Mouse (Mus musculus) adrenal gland (tissue): ENCODE measurements at regions not wholly inside any gene's neighbourhood (a gene's known extent, or its start where the extent isn't known, plus 50 kb on each side); places are given as distances from the start of the nearest gene placed in this dataset.

ENCODE experiments used
- intact Hi-C: fragments of 180-260 bp; cut with DNase I; formaldehyde crosslinking; loops from one replicate; pipeline ENCODE4 v1.15.1; 2025

DNA sequence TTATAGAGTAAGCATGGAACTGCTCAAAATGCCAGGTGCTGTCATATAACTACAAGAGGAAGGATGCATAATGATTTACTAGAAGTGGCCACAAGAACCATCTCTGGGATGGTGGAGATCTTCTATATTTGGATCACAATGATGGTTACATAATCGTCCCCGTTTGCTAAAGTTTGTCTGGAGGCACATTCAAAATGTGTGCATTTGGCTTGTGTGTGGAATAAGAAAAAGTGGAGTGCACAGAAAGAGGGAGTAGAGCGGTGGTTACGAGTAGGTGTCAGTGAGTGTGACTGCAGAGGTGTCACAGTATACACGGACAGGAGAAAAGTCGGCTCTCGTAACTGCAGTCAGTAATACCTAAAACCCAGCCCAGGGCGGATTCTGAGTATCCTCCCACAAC is 238.3 kb upstream of the Cnr1 start:
- intact Hi-C loops = no loop called here

DNA sequence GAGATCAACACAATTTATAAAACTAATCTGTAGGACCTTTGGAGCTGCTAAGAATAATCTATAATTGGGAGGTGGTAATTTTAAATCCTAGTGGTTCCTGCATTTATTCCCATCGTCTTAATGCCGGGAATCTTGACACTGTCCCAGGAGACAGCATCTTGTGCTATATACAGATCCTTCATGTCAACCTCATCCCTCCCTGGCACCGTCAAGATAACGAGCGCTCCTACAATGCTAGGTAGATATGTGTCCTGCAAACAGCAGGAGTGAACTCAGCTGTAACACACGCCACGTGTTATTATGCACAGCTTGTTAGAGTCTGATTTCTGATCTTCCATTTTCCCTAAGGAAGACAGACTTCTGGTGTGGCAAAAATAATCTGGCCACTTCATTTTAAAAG is 237.0 kb upstream of the Cnr1 start:
- intact Hi-C loops = no loop called here

DNA sequence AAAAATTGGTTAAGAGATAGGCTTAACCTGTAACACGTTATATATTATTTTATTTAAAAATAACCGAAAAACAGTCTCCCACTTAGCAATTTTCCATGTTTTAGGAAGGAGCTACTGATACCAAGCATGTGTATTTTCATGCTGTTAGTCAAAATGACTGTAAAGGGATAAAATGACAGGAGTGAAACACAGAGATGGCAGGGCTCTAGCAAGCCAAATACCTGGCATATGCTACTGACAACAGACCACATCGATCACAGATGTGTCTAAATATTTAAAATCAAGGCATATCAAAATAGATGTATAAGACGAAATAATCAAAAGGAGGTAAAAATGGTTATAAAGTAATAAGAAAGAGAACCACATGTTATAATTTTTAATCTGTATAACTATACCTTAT is 231.0 kb upstream of the Cnr1 start:
- intact Hi-C loops = no loop called here

DNA sequence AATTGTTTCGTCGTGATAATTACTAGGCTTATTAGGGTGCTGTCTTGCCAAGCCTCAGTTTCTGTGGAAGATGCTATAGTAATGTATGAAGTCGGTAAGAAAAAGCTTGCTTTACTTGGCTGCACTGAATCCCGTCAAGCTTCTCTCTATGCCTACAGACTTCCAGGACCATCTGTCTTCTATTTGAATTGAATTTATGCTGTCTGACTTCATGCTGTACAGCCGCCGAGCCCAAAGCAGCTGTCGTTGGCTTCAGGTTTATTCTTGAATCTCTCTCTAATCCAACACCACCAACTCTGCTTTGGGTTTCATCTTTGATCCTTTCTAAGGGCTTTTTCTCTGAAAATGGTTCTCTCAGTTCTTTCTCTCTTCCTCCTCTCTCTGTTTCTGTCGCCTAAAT is 227.4 kb upstream of the Cnr1 start:
- intact Hi-C loops = no loop called here

DNA sequence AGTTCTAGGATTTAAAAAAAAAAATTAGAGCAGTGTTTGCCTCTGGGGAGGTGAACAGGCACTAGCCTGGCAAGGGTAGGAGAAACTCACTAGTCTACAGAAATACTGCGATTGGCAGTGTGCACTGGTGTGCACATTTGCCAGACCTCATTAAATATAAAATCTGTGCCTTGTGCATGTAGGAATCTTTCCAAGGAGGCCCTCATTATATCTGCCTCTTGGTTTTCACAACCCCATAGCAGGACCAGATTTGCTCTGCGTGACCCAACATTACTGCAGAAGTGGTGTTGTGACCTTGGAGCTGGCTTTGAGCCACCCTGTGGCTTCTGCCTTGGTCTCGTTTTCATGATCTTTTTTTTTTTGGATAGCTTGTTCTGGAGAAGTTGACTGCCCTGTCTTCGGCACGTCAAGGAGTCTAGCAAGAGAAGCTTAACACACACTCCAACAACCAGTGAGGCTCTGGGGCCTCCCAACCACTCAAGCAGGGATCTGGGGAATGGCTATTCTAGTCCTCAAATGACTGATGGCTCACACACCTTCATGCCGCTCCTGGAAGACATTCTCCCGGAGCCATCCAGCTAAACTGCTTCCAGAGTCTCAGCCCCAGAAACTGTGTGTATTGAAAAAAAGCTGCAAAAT is 222.2 kb upstream of the Cnr1 start:
- intact Hi-C loops = no loop called here

DNA sequence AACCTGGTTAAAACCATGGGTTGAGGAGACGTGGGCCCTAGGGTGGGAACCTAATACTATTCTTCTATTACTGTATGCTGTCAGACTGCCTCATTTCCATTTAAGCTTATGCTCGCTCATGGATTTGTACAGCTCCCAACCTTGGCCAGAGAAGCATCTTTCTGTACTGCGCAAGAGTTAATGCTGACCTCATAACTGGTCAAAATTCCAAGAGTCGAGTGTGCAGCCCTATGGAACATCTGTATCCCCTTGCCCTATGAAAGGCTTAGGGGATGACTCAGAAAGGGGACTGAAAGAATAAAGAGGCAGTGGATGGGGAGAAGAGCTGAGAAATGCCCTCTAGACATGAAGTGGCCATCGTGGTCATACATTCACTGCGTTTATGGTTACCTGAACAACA is 218.7 kb upstream of the Cnr1 start:
- intact Hi-C loops = no loop called here

DNA sequence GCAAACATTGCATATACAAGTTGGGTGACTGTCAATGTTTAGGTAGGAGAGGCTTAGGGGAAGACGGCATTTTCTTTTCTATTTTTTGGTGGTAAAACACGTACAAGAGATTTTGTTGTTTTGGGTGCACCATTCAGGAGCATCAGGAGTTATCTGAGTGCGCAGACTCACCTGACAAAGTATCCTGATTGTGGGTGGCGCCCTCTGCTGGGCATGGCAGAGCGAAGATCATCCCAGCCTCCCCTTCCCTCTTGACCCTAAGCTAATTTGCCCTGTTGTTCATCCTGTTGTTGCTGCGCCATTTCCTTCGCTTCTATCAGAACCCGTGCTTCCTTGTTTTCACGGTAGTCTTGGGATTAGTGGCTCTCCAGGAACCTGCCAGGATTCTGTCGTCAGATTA is 217.6 kb upstream of the Cnr1 start:
- intact Hi-C loops = no loop called here

DNA sequence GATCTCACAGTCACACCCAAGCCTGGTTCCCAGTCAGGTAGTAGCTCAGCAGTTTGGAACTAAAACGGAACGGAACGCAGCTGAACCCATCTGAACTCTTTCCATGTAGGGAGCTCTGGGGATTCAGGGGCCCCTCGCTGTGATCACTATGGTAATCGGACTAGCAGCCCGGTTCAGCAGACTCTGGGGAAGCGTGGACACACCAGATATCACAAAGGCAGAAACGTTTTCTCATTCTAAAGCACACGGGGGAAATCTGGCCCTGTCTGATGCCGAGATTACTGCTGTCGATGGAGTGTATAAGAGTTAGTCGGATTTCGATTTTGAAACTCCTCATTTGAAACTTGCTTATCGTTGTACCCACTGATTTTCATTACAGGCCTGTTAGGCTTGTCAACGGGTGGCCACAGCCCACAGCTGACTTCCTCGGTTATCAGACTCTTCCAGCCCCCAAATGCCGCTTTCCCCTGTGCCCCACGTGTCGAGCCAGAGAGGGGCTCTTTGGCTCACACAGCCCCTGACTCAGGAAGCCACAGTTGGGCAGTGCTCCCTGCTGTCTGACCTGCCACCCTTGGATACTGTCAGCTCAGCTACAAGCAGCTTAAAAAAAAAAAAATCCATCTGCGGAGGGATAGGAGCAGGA is 207.8 kb upstream of the Cnr1 start:
- intact Hi-C loops = no loop called here

DNA sequence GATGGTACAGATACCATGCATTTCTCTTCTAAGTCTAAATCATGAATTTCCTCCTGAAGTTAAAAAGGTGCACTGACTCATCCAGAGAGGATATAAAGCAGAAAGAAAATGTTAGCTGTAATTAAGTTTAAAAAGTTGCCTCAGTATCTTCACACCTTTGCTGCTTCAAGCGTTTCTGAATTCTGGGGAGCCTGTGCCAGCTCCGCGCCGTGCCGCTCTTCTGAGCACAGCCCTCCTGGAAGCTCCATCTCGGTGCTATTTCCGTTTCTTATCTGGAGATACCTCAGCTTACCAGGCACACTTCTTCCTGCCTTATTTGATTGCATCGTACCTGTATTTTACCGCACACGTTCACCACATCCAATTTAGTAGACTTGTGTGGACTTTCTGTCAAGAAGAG is 203.4 kb upstream of the Cnr1 start:
- intact Hi-C loops = no loop called here

DNA sequence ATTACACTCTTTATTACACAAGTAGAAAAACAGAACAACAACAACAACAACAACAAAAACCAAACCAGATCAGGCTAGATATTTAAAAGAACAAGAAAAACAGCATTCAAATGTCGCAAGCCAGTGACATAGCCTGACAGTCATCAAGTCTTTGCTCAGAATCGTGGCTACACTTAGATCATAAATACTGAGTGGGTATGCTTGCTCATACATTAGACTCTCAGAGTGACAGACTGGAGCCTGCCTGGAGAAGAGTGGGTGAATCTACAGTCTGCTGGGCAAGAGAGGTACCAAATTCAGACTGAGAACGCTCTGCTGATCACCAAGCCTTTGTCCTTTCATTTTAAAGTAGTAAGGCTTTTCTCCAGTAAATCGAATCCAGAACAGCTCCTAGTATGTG is 202.4 kb upstream of the Cnr1 start:
- intact Hi-C loops = no loop called here

DNA sequence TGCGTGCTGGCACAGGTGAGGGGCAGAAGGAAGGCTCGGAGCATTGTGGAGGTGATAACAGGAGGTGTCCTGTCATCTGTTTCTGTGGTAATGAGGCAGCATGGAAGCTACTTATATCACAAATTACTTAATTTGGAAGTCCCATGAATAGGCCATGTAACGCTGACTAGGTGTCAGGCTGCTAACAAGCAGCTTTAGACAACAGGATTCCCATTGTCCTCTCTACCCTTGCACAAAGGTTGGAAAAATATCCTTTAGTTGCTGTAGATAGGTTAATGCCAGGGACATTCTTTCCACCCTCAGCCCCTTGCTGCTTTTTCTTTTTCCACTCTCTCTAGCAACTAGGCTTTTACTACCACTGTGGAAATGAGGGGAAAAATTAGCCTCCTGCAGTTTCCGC is 192.6 kb upstream of the Cnr1 start:
- intact Hi-C loops = loop anchor here (10.0 kb wide), 1 partner anchor 193 kb away; the partner anchor contains the start of gene Cnr1

DNA sequence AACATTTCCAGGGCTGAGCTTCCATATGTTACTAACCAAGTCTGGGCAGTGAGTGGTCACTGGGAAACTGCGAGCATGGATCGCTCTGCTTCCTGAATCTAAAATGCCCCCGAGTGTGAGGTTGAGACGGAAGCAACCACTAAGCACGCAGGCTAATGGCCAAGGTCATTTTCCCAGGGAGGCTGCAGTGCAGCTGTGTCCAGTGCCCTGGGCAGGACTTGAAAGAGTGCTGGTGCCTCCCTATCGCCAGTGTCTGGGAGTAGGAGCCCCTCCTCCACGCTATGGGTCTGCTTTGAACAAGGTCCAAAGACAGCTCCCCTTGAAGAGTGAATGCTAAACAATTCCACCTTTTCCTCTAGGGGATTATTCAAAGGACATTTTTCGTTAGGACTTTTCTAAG is 189.5 kb upstream of the Cnr1 start:
- intact Hi-C loops = loop anchor here (10.0 kb wide), 1 partner anchor 190 kb away; the partner anchor contains the start of gene Cnr1

DNA sequence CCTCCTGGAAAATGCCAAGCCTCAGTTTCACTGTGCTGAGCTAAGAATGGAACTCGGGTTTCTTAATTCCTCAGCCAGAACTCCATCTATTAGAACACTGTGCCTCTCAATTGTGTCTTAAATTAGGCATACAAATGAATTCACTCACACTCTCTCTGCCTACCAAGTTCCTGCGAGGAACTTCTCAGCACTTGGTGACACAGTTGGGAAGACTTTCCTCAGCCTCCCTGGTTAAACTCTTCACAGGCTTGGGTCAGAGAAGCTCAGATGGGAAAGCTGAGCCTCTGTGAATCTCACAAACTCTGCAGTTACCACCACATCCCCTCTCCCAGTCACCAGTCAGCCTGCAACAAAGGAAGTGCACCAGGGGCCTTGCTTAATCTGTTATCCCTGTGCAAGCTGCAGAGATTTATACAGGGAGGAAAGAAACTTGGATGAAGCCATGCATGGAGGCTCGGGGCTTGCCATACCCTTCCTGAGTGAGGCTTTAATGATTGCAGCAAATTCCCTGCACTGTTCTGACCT is 188.9 kb upstream of the Cnr1 start:
- intact Hi-C loops = loop anchor here (10.0 kb wide), 1 partner anchor 189 kb away; the partner anchor contains the start of gene Cnr1

DNA sequence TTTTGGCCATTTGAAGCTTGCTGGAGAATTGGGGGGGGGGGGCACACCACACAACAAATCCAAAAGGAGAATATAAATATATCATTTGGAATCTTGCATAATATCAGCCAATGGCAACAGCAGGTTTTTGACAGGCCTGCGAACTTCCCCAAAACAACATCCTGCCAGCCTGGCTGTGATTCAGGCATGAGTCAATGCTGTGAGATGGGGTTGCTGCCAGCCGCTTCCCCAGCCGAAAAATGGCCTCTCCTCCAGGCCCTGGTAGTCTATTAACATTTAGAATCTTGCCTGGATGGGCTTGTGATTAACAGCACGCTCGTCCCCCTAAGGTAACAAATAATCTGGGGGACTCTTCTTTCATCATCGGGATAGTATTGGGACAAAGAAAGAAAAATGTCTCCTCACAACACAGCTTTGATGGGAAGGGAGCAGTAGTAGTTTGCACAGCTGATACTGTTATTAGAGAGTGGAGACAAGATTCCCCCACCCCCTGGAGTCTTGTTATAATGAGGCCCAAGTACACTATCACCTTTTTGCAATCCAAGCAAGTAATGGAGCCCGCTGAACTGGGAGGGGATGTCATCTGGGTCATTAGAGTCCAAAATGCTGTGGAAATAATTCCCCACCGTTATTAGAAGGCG is 188.2 kb upstream of the Cnr1 start:
- intact Hi-C loops = loop anchor here (10.0 kb wide), 1 partner anchor 189 kb away; the partner anchor contains the start of gene Cnr1

DNA sequence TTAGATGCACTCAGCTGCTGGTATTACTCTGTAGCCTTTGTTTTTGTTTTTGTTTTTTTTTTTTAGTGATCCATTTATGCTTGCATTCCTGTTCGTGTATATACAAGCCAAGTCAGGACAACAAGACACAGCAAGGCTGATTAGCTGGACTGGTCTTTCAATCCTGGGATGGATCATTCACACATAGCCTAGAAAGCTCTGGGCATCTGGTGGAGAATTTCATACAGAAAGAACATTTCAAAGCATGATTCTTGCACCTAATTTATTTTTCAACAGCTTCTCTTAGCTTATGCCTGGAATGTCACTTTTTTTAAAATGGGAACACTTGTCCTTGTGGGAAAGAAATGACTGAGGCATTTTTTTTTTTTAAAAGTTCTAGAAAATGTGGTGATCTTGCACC is 187.1 kb upstream of the Cnr1 start:
- intact Hi-C loops = loop anchor here (10.0 kb wide), 1 partner anchor 187 kb away; the partner anchor contains the start of gene Cnr1

DNA sequence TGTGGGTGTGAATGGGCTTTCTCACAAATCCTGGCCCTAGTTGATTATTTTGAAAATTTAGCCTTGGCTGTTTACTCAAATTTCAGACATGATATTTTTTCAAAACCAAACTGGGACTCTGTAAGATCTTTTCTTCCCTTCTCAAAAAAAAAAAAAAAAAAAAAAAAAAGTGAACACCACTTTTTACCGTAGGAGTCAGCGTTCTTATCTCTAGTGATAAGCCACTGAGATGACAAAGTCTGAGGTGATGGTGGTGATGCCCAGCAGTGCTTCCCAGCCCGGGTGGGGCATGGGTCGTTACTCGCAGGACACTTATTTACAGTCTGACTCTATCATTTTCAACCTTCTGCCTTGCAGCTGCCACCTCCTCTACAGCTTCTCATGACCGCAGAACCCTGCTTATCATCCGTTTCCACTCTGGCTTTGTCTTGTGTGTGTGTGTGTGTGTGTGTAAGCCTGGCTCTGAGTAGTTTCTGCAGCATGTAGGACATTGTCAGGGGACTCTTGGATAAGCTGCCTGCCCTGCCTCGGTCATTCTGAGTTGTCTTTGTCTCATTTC is 186.5 kb upstream of the Cnr1 start:
- intact Hi-C loops = loop anchor here (10.0 kb wide), 1 partner anchor 187 kb away; the partner anchor contains the start of gene Cnr1

DNA sequence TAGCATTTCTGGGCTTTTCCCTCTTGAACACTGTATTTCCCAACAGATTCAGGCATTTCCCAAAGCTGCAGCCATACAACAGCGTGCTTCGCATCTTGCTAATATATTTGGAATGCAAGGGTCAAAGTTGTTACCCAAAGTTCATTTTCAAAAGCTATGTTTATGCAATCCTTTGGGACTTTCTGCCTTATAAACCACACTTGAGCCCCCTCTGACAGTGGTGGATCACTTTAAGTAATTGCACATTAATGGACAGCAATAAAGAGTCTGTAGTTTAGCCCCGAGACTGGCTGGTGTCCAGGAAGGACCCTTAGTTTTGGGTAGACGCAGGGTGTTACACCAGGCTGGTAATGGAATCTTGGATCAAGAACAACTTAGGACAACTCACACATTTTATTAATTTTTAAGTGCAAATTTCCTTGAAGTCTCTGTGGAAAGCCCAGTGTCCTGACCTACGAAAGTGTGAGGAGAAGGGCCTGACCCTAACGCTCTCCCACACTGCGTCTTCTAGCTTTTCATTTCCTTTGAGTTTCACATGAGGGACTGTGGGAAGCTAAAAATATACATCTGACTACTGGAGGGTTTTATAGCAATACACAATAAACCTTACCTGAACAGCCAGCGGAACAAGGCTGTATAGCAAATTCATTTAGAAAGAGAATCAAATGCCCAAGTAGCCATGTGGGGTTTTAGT is 185.0 kb upstream of the Cnr1 start:
- intact Hi-C loops = loop anchor here (10.0 kb wide), 1 partner anchor 185 kb away; the partner anchor contains the start of gene Cnr1

DNA sequence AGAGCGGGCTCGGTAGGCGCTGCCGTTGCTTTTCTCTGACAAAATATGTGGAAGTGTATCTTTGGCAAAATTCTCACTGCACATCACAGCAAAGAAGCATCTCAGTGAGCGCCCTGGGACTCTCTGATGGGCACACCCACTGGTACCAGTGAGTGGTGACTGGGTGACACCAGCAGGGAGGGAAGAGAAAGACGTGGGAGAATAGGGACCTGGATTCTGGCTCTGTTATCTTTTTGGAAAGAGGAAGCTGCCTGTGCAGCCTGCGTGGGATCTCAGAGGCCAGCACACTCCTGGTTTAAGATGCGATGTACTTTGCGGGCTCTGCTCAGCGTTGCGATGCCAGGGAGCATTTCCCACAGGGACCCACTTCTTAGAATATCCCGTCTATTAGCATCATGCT is 183.4 kb upstream of the Cnr1 start:
- intact Hi-C loops = no loop called here

DNA sequence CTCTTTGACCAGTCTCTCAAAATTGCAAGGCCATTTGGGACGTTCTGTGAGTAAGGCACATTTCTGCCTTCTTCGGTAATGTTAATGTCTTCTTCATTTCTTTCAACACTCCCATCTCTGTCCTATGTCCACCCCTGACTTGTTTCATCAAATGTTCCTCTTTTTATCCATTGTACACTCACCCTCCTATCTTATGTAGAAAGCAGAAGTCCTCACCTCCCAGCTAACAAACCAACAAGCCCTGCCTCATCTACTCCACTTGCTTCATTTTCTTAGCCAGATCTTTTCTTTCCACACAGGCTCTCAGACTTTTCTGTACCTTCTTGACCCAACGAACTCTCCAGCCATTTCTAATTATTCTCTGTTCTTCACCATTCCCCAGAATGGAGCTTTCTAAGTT is 179.2 kb upstream of the Cnr1 start:
- intact Hi-C loops = no loop called here

DNA sequence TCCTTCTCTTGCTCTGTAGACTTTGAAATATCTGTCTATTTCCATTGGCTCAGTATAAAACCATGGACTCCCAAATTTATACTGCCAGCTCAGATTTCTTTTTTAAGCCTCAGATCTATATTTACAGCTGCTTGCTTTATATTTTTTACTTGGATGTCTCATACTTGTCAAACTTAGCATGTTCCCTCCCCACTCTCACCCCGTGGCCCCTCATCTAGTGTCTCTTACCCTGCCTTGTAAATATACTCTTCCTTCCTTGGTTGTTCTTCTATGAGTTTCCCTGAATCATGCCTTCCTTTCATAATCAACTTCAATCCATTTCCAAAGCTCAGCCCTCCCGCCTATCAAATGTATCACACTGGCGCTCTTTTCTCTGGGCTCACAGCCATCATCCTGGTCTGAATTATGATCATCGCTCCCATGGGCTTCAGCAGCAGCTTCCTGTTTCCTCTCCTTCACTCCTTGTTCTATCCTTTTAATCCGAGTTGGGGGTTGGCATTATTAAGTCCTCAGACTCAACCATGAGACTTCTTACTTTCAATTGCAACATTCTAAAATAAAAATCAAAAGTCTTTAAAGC is 177.0 kb upstream of the Cnr1 start:
- intact Hi-C loops = no loop called here

DNA sequence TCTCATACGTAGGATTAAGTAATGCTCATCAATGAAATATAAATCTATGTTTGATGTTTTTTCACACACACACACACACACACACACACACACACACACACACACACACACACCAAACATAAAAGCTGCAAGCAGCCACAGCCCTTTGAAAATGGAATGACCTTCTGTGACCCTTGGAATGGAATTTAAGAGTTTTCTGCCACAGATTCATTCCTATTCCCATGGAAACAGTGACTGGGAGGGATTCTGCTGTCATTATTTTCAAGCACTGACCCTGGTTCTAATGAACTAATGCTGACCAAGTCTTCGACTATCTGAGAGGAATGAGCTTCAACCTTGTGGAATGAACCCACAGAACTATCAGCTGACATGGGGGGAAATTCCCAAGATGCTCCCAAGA is 156.7 kb upstream of the Cnr1 start:
- intact Hi-C loops = no loop called here
